Mouse (Mus musculus) inflammation-experienced regulatory T-cells, adult 16 weeks (primary cell): ENCODE data around the gene Ppp4r2. TPM values are rescaled to one million over a fixed set of nuclear protein-coding genes. Genes with fewer than 3 reads are reported as not detected.

Experiments used
- polyA plus RNA-seq: library from polyadenylated mRNA; unstranded; fragments of 100-300 nt; shearing (Covaris generic); gene quantifications from one replicate; pipeline ENCODE4 v1.2.1, GENCODE M21; 2017

Gene Ppp4r2
- polyA plus RNA-seq, result 14.4 TPM

GRCm38 (mm10) chr6:100833355-100833754, at the start of gene Ppp4r2:
Gene Ppp4r2, plus strand, starts transcription at chr6:100833622.

Other genes with a start within 250 kb of the Ppp4r2 start
- gene Shq1, start 162.5 kb upstream of the Ppp4r2 start, polyA plus RNA-seq, result 14.7 TPM
- 0.04 TPM for gene Gxylt2, start 128.9 kb upstream of the Ppp4r2 start, polyA plus RNA-seq